Mouse (Mus musculus) ovary, postnatal 10 days (tissue): ENCODE results near the gene Gm11563.
"Not testable (repeated sequence)": the region's sequence is repeated elsewhere in the genome, so short reads cannot be mapped to it uniquely, and the experiment has no call there.

Experiments used
- DNase-seq: peaks from one replicate; pipeline ENCODE4 v3.0.0; 2022; ENCODE audit warnings: low spot score

Gene Gm11563

DNA sequence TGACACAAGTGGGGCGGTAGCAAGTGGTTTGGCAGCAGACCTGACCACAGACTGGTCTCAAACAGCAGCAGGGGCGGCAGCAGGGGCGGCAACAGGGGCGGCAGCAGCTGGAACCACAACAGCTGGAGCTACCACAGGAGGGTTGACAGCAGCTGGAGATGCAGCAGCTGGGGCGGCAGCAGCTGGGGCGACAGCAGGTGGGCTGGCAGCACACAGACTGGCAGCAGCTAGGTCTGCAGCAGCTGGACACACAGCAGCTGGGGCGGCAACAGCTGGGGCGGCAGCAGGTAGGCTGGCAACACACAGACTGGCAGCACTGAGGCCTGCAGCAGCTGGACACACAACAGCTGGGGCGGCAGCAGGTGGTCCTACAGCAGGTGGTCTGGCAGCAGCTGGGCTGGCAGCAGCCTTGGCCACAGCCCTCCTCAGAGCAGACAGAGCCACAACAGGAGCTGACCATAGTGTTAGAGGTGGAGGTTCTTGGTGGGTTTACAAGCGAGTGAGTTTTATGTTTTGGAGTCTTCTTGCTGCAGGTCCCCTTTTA, at the start of gene Gm11563:
TSS of gene Gm11563 (minus strand) at position 494 of the 544 bp plus-strand sequence.
- DNase-seq, result not testable (repeated sequence)

DNA sequence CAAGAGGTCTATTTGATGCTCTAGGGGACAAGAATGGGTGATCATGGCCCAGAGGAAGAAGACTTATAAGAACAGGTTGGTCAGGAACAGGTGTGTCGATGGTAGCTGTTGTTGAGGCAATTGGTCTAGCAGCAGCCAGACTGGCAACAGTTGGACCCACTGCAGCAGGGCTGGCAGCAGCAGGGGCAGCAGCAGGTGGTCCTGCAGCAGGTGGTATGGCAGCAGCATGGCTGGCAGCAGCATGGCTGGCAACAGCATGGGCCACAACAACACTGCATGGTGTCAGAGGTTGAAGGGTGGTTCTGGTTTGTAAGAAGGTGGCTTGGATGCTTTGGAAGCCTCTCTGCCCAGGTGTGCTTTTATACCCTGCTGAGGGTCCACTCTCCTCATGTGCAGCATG, 31.7 kb upstream of the Gm11563 start, which contains the start of gene Gm14190:
TSS of gene Gm14190 (minus strand) at position 278 of the 400 bp plus-strand sequence.
- no peak for DNase-seq

DNA sequence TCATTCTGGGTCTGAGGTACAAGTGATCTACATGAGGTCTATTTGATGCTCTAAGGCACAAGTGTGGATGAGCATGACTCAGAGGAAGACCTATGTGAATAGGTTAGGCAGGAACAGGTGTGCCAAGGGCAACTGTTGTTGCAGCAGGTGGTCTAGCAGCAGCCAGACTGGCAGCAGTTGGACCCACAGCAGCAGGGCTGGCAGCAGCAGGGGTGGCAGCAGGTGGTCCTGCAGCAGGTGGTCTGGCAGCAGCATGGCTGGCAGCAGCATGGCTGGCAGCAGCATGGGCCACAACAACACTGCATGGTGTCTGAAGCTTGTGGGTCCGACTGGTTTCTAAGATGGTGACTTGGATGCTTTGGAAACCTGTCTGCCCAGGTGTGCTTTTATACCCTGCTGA, 26.5 kb upstream of the Gm11563 start:
- not testable (repeated sequence) for DNase-seq

DNA sequence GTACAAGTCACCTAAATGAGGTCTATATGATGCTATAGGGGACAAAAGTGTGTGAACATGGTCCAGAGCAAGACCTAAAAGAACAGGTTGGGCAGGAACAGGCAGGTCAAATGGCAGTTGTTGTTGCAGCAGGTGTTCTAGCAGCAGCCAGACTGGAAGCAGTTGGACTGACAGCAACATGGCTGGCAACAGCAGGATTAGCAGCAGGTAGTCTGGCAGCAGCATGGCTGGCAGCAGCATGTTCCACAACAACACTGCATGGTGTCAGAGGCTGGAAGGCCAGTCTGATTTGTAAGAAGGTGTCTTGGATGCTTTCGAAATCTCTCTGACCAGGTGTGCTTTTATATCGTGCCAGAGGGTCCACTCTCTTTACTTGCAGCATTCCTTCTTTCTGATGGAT, 24.7 kb upstream of the Gm11563 start:
- no peak for DNase-seq

DNA sequence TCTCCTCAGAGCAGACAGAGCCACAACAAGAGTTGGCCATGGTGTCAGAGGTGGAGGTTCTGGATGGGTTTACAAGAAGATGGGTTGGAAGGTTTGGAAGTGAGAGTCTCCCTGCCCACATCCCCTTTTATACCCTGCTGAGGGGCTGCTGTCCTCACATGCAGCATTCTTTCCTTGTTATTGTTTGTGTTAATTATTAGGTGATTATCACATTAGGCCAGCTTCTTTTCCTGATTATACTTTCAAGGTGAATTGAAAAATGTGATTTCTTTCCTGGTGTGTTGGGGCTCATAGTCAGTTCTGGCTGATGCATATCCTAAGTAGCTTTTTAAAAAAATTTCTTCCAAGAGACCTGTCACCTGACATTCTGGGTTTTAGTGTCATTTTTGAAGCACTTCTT, 7.1 kb upstream of the Gm11563 start, which contains the start of gene Krtap4-6:
TSS of gene Krtap4-6 (minus strand) at position 101 of the 400 bp plus-strand sequence.
- DNase-seq, result no peak

DNA sequence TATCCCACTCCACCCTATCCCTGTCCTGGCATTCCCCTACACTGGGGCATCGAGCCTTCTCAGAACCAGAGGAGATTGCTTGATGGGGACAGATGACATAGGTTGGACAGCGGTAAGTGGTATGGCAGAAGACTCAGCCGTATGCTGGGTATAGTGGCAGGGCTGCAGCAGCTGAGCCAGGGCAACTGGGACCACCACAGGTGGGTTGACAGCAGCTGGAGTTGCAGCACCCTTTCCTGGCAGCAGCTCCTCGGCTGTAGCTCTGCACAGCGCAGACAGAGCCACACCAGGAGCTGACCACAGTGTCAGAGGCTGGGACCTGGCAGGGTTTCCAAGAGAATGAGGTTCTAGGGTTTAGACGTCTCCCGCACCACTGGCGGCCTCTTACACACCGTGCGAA, 4.0 kb upstream of the Gm11563 start:
- no peak for DNase-seq

DNA sequence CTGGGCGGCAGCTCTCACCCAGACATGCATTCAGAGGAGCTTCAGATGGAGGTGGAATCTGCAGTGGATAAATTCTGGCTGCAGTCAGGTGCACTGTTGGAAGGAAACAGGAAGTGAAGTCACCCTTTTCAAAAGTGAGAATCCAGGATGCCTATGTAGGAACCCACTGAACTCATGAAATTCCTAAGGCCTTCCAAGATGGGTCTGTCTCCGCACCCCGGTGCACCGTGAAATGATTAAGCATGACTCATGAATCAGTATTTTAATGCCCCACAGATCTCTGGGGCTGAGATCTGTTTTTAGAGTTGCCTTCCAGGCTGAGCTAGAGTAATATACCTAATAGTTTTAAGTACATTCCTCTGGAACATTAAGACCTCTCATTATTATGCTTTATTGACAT, 496 bp upstream of the Gm11563 start:
- DNase-seq, result no peak

DNA sequence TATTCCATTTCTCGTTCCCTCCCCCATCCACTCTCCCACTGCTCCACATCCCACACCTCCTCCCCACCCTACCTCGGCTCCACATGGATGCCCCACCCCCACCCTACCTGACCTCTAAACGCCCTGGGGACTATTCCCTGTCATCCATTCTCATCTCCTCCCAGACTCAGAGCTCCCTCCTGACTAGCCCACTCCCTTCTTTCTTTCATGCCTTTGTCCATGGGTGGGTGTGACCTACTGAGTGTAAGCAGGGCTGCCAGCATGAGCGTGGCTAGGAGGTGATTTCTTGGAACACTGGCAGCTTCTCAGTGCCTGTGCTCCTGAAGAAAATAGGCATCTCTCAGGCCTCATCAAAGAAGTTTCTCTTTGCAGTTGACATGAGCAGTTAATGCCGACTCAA, 1.7 kb downstream of the Gm11563 start:
- DNase-seq, result no peak

DNA sequence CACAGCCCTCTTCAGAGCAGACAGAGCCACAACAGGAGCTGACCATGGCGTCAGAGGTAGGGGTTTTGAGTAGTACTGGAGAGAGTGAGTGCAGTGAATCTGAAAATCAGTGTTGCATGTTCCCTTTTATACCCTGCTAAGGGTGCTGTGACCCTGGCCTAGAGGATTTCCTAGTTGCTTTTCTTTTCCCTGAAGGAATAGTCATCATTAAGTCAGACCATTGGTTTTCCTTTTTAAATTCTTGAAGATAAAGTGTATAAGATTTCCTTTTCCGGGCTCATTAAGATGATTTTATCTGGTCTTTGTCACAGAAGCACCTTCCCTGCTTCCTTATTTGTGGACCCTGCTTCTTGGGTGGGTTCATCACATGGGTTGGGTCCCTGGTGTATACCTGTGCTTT, 8.6 kb downstream of the Gm11563 start, which contains the start of gene Gm11555:
TSS of gene Gm11555 (minus strand) at position 101 of the 400 bp plus-strand sequence.
- no peak for DNase-seq

DNA sequence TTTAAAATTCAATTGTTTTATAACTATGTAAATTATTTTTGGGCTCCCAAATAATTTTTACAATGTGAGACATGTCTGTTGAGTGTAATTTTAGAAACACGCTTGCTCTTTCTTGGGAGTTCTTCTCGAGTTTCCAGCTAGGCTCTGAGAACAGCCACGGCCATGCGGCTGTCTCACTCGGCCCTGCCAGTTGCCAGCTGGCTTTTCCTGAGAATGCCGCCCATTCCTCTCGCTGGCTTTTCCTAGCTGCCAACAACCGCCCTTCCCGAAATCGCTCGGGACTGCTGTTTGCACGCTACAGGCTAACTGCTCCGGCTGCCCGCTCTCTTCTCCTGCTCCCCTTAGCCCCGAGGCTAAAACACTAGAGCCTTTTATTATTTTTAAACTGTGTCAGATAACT, 12.3 kb downstream of the Gm11563 start:
- no peak for DNase-seq

DNA sequence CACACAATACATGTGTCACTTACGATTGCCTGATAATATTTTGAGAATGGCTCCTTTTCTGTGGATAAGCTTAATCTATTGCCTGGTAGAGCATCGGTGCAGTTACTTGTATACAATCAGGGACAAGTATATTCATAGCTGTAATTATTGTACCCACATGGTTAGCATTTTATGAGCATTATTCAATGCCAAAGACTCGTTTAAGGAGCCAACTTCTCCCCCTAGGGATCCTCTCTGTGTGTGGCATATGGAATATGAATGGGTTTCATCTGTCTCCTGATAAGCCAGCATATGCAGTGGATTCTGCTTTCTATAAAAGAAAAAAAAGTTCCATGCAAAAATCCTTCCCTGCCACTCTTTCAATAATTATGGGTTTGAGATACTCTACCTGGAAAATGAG, 14.4 kb downstream of the Gm11563 start:
- DNase-seq, result no peak

DNA sequence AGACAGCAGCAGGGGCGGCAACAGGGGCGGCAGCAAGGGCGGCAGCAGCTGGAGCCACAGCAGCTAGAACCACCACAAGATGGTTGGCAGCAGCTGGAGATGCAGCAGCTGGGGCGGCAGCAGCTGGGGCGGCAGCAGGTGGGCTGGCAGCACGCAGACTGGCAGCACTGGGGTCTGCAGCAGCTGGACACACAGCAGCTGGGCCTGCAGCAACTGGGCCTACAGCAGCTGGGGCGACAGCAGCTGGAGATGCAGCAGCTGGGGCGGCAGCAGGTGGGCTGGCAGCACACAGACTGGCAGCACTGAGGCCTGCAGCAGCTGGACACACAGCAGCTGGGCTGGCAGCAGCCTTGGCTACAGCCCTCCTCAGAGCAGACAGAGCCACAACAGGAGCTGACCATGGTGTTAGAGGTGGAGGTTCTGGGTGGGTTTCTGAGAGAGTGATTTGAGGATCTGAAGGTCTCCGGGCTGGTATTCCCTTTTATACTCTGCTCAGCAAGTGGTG, 15.1 kb downstream of the Gm11563 start, which contains the start of gene Krtap4-7:
TSS of gene Krtap4-7 (minus strand) at position 455 of the 505 bp plus-strand sequence.
- DNase-seq, result not testable (repeated sequence)

DNA sequence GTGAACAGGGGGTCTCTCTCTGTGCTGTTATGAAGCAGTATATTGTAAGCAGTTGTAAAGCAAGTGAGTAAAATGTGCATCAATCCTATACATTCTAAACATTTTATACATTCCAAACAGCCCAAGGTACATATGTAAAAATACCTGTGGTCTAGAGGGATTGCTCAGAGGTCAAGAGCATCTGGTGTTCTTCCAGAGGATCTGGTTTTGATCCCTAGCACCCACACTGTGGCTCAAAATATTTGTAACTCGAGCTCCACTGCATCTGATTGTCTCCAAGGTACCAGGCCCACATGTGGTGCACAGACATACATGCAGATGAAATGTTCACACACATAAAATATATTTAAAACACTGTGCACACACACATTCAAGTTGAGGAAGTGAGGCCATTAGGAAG, 17.8 kb downstream of the Gm11563 start:
- no peak for DNase-seq

DNA sequence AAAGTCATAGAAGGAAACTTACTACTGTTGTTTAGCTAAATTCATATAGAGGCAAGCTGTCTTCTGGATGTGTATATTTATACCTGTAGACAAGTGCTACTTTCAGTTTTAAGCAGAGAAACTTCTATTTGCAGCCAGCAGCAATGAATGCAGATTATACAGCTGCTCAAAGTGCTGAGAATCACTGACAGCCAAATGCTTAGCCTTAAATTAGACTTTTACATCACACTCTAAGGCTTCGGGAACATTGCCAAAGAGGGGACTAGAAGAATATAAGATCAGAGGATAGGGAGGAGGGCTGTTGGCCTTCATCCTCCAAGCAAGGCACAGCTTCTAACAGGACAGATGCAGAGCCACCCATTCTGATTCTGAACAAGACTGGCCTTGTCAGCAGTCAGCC, 21.7 kb downstream of the Gm11563 start:
- DNase-seq, result no peak

DNA sequence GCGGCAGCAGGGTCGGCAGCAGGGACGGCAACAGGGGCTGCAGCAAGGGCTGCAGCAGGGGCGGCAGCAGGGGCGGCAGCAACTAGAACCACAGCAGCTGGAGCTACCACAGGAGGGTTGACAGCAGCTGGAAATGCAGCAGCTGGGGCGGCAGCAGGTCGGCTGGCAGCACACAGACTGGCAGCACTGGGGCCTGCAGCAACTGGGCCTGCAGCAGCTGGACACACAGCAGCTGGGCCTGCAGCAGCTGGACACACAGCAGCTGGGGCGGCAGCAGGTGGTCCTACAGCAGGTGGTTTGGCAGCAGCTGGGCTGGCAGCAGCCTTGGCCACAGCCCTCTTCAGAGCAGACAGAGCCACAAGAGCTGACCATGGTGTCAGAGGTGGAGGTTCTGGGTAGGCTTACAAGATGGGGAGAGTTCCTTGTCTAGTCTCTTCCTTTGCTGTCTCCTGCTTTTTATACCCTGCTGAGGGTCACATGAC, 24.1 kb downstream of the Gm11563 start, which contains the start of gene Krtap4-2:
TSS of gene Krtap4-2 (minus strand) at position 432 of the 482 bp plus-strand sequence.
- DNase-seq, result no peak

DNA sequence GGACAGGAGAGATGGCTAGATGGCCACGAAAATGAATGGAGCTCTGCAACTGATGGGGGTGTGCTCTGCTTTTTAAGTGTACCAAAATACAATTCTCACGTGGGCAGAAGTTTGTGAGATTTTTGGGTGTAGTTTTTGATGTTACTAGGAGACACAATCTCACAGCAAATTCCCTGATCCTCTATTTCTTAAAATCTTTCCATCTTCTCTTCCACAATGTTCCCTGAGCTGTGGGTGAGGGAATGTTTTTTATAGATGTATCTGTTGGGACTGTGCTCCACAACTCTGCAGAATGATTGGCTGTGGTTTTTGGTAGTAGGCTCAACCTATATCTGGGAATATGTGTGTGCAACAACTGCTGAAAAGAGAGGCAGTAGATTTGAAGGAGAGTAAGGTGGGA, 25.5 kb downstream of the Gm11563 start:
- DNase-seq, result no peak

DNA sequence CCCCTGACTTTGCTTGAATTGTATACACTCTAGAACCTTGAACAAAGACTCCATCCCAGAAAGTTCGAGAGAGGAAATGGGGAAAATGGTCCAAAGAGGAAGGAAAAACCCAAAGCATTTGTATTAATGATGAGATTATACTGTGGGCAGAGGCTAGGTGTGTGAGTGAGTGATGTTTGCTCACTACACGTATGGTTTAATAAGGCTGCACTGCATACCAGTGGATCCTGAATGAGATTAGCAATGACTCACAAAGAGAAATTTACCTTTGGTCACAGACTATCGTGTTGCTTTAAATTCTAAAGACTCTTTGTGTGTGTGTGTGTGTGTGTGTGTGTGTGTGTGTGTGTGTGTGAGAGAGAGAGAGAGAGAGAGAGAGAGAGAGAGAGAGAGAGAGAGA, 27.9 kb downstream of the Gm11563 start:
- DNase-seq, result no peak

DNA sequence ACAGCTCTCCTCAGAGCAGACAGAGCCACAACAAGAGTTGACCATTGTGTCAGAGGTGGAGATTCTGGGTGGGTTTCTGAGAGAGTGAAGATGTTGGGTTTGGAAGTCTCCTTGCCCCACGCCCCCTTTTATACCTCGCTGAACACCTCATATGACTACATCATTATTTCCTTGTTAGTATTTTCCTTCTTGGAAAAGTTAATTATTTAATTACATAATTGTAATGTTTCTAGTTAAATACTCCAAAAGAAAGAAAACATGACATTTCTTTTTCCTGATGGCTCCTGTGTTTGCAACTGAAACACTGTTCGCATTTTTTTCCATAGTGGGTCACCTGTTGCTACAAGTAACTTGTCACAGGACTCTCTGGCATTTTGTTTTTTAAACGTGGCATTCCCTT, 30.6 kb downstream of the Gm11563 start, which contains the start of gene Krtap4-1:
TSS of gene Krtap4-1 (minus strand) at position 101 of the 400 bp plus-strand sequence.
- DNase-seq, result no peak

DNA sequence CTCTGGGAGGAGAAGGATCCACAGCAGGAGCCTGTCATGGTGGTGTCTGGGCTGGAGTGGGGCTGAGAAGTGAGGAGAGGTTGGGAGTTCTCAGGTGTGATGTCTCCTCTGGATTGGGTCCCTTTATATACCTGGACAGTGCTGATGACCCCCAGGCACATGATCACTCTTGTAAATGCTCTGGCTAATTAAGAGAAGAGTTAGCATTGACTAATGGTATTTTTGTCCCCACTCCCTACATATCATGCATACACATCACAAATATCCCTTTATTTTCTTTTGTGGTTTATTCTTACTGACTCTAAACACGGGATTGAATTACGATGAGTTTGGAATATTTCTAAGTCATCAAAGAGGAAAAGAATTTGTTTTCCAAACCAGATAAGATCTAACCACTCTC, 38.4 kb downstream of the Gm11563 start, which contains the start of gene Gm11562:
TSS of gene Gm11562 (minus strand) at position 101 of the 400 bp plus-strand sequence.
- no peak for DNase-seq

DNA sequence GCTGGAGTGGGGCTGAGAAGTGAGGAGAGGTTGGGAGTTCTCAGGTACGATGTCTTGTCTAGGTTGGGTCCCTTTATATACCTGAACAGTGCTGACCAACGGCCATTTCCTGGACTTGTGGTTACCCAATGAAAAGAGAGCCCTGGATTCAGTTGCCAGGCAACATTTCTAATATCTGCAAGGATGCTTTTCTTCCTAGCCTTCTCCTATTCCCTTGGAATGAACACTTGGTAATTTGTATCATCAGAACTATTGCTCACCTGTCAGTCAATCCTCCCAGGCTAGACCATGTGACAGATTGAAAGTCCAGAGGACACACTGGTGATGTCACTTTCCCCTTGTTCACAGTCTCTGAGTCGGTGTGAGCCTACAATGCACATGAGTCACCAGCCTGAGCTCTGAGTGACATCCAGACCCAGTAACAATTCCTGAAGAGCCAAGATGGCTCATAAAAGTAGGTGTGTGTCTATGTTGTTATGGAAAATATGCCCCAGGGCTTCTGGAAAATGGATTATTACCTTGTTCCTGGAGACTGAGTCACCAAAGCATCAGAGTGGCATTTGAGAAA, 43.9 kb downstream of the Gm11563 start, which contains the start of gene Krtap2-4:
TSS of gene Krtap2-4 (minus strand) at position 51 of the 568 bp plus-strand sequence.
- DNase-seq, result no peak

DNA sequence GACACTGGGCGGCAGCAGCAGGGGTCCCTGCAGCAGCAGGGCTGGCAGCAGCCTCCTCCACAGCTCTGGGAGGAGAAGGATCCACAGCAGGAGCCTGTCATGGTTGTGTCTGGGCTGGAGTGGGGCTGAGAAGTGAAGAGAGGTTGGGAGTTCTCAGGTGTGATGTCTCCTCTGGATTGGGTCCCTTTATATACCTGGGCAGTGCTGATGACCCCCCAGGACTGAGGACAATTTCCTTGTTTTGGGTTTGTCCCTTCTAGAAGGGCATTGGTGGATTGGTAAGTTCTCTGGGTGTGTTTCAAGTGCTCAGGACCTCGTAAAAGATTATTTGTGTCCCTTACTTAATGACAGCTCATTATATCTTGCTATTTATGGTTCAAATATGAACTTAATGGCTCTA, 48.7 kb downstream of the Gm11563 start, which contains the start of gene Gm11937:
TSS of gene Gm11937 (minus strand) at position 101 of the 400 bp plus-strand sequence.
- DNase-seq, result not testable (repeated sequence)

DNA sequence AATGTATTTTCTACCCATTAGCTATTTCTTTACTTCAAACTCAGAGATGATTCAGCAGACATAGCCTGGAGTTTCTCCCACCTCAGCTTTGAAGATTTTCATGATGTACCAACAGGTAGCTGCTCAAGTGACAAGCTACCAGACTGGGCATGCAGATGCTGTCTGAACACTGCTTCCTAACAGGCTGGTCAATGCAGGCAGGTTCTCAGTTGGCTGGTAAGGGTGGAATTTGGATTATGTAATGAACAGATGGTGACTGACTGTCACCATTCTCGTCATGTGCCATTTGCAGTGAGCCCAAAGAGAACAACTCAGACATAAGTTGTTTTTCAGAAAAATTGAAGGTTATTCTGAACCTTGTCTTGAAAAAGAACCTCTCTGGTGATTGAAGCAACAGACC, 49.6 kb downstream of the Gm11563 start:
- DNase-seq, result no peak
